Comparison of ENCODE assay signal across 9 mouse cellular contexts in the genomic region with DNA sequence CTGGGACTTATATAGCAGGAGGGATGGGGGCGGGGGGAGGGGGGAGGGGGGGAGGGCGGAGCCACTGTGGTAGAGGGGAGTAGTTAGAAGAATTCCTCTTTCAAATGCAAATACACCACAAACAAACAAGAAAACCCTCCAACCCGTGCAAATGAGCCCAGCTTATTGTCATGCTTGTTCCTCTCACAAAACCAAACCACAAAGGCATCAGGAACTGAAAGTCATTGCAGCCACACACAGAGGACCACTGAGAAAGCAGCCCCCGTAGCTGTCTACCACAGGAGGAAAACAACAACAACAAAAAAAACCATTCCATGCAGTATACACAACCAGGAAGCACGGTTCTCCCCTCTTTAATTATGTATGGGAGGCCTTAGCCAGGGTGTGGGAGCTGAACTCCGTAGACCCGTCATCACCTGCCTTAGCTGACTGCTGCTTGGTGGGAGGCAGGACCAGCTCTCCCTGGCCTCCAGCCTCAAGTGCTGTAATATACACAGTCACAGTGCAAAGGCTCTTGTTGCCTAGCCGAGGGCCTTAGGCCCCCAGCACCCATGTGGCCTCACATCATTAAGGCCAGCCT. TPM values are rescaled to one million over a fixed set of nuclear protein-coding genes. Genes with fewer than 3 reads are reported as not detected.
DNase-seq lines count a peak whose midpoint lies in the region; ATAC-seq and TF ChIP-seq lines count a peak whose summit lies in the region.
"Had no signal": no experiment of that assay in that cellular context is flagged by ENCODE, and none has a peak within 500 bp of the region (broad histone marks: within the 10 kb centered on the region; RNA-seq: fewer than 3 reads in every experiment).

No protein-coding gene starts in this region.

- no peak overlapping the region for H3K27ac ChIP-seq in heart, postnatal 0 days (ENCODE audit: low read depth)
- H3K27ac ChIP-seq in forebrain, embryonic 10.5 days, result peak overlapping the region; percentile 77
- H3K27ac ChIP-seq in limb, embryonic 10.5 days, result peak overlapping the region; percentile 61
- H3K27ac ChIP-seq in neural tube, embryonic 15.5 days (replicated peaks), result peak overlapping the region; percentile 68

- no peak for TF ChIP-seq EP300 in heart, postnatal 0 days (IDR thresholded peaks at IDR 0.05; ENCODE audit: low read depth)

- no peak overlapping the region for H3K4me3 ChIP-seq in heart, postnatal 0 days (ENCODE audit: low read depth, low read length)
- H3K4me3 ChIP-seq in forebrain, embryonic 10.5 days, result no peak overlapping the region
- H3K4me3 ChIP-seq in limb, embryonic 10.5 days, result no peak overlapping the region
- H3K4me3 ChIP-seq in neural tube, embryonic 15.5 days (replicated peaks), result no peak overlapping the region

- no peaks in the 10 kb centered on the region for H3K4me1 ChIP-seq in heart, postnatal 0 days (ENCODE audit: control insufficient read depth, insufficient read depth)
- peaks cover 56% of the 10 kb centered on the region for H3K4me1 ChIP-seq in forebrain, embryonic 10.5 days
- H3K4me1 ChIP-seq in limb, embryonic 10.5 days, result peaks cover 48% of the 10 kb centered on the region
- H3K4me1 ChIP-seq in neural tube, embryonic 15.5 days, result peaks cover 33% of the 10 kb centered on the region

- TF ChIP-seq CTCF in heart, postnatal 0 days (IDR thresholded peaks at IDR 0.05; ENCODE audit: low read depth), result no peak

- ATAC-seq in heart, postnatal 0 days (ENCODE audit: insufficient read depth, low read depth), result peak; percentile 54
- no peak for ATAC-seq in neural tube, embryonic 15.5 days (ENCODE audit: low FRiP score)
- ATAC-seq in activated CD4-positive, CD25-positive, alpha-beta regulatory T cell, adult 4 months, result no peak

- no peak for DNase-seq in heart, postnatal 0 days (ENCODE audit: low spot score)
- DNase-seq in heart, adult 11 months, result no peak
- DNase-seq in forebrain, embryonic 10.5 days (ENCODE audit: extremely low spot score, low spot score), result no peak
- DNase-seq in limb, embryonic 10.5 days (ENCODE audit: low spot score), result no peak
- no peak for DNase-seq in frontal cortex, postnatal 25 days (ENCODE audit: low spot score in 2 of 2)
- DNase-seq in urinary bladder, adult 2 months (ENCODE audit: low spot score), result no peak

- WGBS in heart, postnatal 0 days, result 38% methylated on average over 7 of the region's 8 CpGs
- 24% methylated on average over 8 of the region's 8 CpGs for WGBS in forebrain, embryonic 10.5 days
- 22% methylated on average over 8 of the region's 8 CpGs for WGBS in limb, embryonic 10.5 days
- WGBS in neural tube, embryonic 15.5 days, result 16% methylated on average over 7 of the region's 8 CpGs

- H3K9ac ChIP-seq in heart, postnatal 0 days (replicated peaks; ENCODE audit: low read depth, low read length), result no peak overlapping the region
- H3K9ac ChIP-seq in neural tube, embryonic 15.5 days (replicated peaks), result no peak overlapping the region

- H3K36me3 ChIP-seq in heart, postnatal 0 days (replicated peaks; ENCODE audit: control insufficient read depth, insufficient read depth, low read length), result peaks cover 5% of the 10 kb centered on the region; the same call in 1 of the 2 replicates
- H3K36me3 ChIP-seq in forebrain, embryonic 10.5 days (replicated peaks), result no peaks in the 10 kb centered on the region
- no peaks in the 10 kb centered on the region for H3K36me3 ChIP-seq in limb, embryonic 10.5 days
- peaks cover 26% of the 10 kb centered on the region for H3K36me3 ChIP-seq in neural tube, embryonic 15.5 days

- no peak overlapping the region for H3K4me2 ChIP-seq in heart, postnatal 0 days (ENCODE audit: low read depth, low read length)
- H3K4me2 ChIP-seq in neural tube, embryonic 15.5 days, result no peak overlapping the region
- H3K4me2 ChIP-seq: heart, embryonic 11.5 days had no signal

- no peaks in the 10 kb centered on the region for H3K9me3 ChIP-seq in heart, postnatal 0 days (replicated peaks; ENCODE audit: control insufficient read depth, low read length)
- no peaks in the 10 kb centered on the region for H3K9me3 ChIP-seq in forebrain, embryonic 10.5 days
- no peaks in the 10 kb centered on the region for H3K9me3 ChIP-seq in limb, embryonic 10.5 days (replicated peaks)
- H3K9me3 ChIP-seq in neural tube, embryonic 15.5 days (replicated peaks), result no peaks in the 10 kb centered on the region

- H3K27me3 ChIP-seq in heart, postnatal 0 days (ENCODE audit: control insufficient read depth, insufficient read depth, low read length), result no peaks in the 10 kb centered on the region
- H3K27me3 ChIP-seq in forebrain, embryonic 10.5 days (ENCODE audit: poor library complexity, severe bottlenecking), result no peaks in the 10 kb centered on the region
- H3K27me3 ChIP-seq in limb, embryonic 10.5 days (ENCODE audit: low read depth, poor library complexity, severe bottlenecking), result no peaks in the 10 kb centered on the region
- H3K27me3 ChIP-seq in neural tube, embryonic 15.5 days (replicated peaks), result no peaks in the 10 kb centered on the region

RNA-seq across cellular contexts. Expression of a gene that starts 48.0 kb away (rescaled TPM):
- total RNA-seq in heart, postnatal 0 days (2014; rRNA removed; ENCODE audit: low replicate concordance), result 5.3 and 10.5 TPM in 2 replicates
- 5.1 and 5.4 TPM in 2 replicates for polyA plus RNA-seq in heart, postnatal 0 days (2015; fragmentation: Nextera tagmentation; extraction: Ambion mirVana)
- polyA plus RNA-seq in forebrain, embryonic 10.5 days (2016; fragmentation: Nextera tagmentation; extraction: Ambion mirVana), result 1.3 and 1.6 TPM in 2 replicates
- 1.2 and 1.7 TPM in 2 replicates for polyA plus RNA-seq in limb, embryonic 10.5 days (2016; fragmentation: Nextera tagmentation; extraction: Ambion mirVana)
- 1.8 and 2.5 TPM in 2 replicates for polyA plus RNA-seq in neural tube, embryonic 15.5 days (2015; fragmentation: Nextera tagmentation; extraction: Ambion mirVana)
- not detected for polyA plus RNA-seq in activated CD4-positive, CD25-positive, alpha-beta regulatory T cell, adult 4 months (2017; shearing (Covaris generic))
- polyA plus RNA-seq in urinary bladder, adult 2 months (2012; rRNA removed), result 9.9 and 10.9 TPM in 2 replicates
